Mouse (Mus musculus) stomach, postnatal 0 days (tissue): ENCODE measurements around the gene Ntng2.

Experiments
- CTCF ChIP-seq: IDR thresholded peaks from 2 replicates; pipeline ENCODE4 v1.5.1; 2016; ENCODE audit warnings: antibody characterized with exemption, low read depth, mild to moderate bottlenecking, moderate library complexity
- EP300 ChIP-seq: optimal IDR thresholded peaks from 2 replicates; pipeline ENCODE3; 2016; ENCODE audit warnings: antibody characterized with exemption

- TF ChIP-seq CTCF (no peak), EP300 (no peak)
Measured at GRCm38 (mm10) chr2:29252599-29253204, at the start of gene Ntng2.
